Mouse (Mus musculus): ENCODE results near the gene Lce1i.

DNA sequence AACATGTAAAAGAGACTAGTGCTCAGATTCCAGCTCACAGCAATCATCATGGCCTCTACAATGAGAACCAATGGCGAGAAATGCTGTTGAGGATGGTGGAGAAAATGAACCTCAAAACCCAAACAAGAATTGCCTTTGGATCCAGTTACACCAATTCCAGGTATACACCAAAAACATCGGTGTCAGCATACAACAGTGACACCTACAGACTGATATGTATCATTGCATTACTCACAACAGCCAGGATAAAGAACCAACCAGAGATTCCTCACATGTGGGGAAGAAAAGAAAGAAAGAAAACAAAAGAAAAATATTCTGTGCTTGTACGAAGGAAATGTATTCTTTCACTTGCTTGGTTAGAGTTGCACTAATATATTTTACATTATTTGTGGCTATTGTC, 7.1 kb downstream of the Lce1i start:
- TF ChIP-seq CTCF (IDR thresholded peaks at IDR 0.05; ENCODE audit: extremely low read depth, insufficient read depth, low read length) (no peak), POLR2A (IDR thresholded peaks at IDR 0.05; ENCODE audit: extremely low read depth, insufficient read depth, low read length) (no peak)

All from cortical plate, adult 2 months (tissue).